Comparison of ENCODE assay signal across 12 mouse cellular contexts in genomic region chr17:45530346-45530782, GRCm38 (mm10). TPM values are rescaled to one million over a fixed set of nuclear protein-coding genes. Genes with fewer than 3 reads are reported as not detected.
DNase-seq lines count a peak whose midpoint lies in the region; TF ChIP-seq lines count a peak whose summit lies in the region.
"Had no signal": no experiment of that assay in that cellular context is flagged by ENCODE, and none has a peak within 500 bp of the region (broad histone marks: within the 10 kb centered on the region; RNA-seq: fewer than 3 reads in every experiment).

No protein-coding gene starts in this region.

- peak; percentile 68 to 69 for DNase-seq in layer of hippocampus, adult 8-10 months (ENCODE audit: low spot score in 2 of 2)
- no peak for DNase-seq in layer of hippocampus, postnatal 36 days
- peak; percentile 84 for DNase-seq in brain, embryonic 14.5 days (ENCODE audit: low read depth)
- peak; percentile 88 for DNase-seq in cerebellum, postnatal 36 days
- DNase-seq in left cerebral cortex, postnatal 4 days = peak; percentile 96
- DNase-seq in kidney, postnatal 10 days = no peak
- DNase-seq in urinary bladder, postnatal 36 days (ENCODE audit: low spot score in 2 of 2) = no peak
- DNase-seq in thymus, adult 18-20 months = no peak
- DNase-seq: kidney, adult 8-10 months; lung, postnatal 10 days; thymus, postnatal 36 days had no signal

- no peak for TF ChIP-seq POLR2A in brain, embryonic 14.5 days (IDR thresholded peaks at IDR 0.05; ENCODE audit: borderline replicate concordance, extremely low read depth, insufficient read depth, insufficient read length, poor library complexity, severe bottlenecking)

- intact Hi-C loops in left cerebral cortex, postnatal 4 days (cut with DNase I) = no loop called here

- 0 out of 2 replicates have a peak, but pooled peaks have one; percentile 5 for TF ChIP-seq CTCF in brain, embryonic 14.5 days (IDR thresholded peaks at IDR 0.05; ENCODE audit: borderline replicate concordance, extremely low read depth, insufficient read depth, insufficient read length)

RNA-seq across cellular contexts. Expression of gene Tcte1, which starts 7.1 kb away (rescaled TPM):
- total RNA-seq in layer of hippocampus, adult 8-10 months (2022) = 1 to 10 TPM in 3 of 4 experiments, under 1 TPM in 1; 0.92 to 1.3 (median 1.1) TPM
- under 1 TPM; 0.43 to 0.65 TPM for total RNA-seq in layer of hippocampus, postnatal 36 days (2021)
- polyA plus RNA-seq in brain, embryonic 14.5 days (2012; rRNA removed) = 0.40 and 0.92 TPM in 2 replicates
- total RNA-seq in left cerebral cortex, postnatal 4 days (2021) = under 1 TPM; 0.58 to 0.64 TPM
- total RNA-seq: CH12.LX had no signal

RNA-seq across cellular contexts. Expression of gene Tmem151b, which starts 19.1 kb away (rescaled TPM):
- total RNA-seq in layer of hippocampus, adult 8-10 months (2022) = 100 to 1,000 TPM in 3 of 4 experiments, 10 to 100 TPM in 1; 91.5 to 121 (median 111) TPM
- 100 to 1,000 TPM; 106 to 112 TPM for total RNA-seq in layer of hippocampus, postnatal 36 days (2021)
- 33.3 and 46.5 TPM in 2 replicates for polyA plus RNA-seq in brain, embryonic 14.5 days (2012; rRNA removed)
- total RNA-seq in left cerebral cortex, postnatal 4 days (2021) = 10 to 100 TPM; 90.3 to 92.2 TPM

RNA-seq across cellular contexts. Expression of gene Aars2, which starts 23.7 kb away (rescaled TPM):
- total RNA-seq in layer of hippocampus, adult 8-10 months (2022) = 10 to 100 TPM; 21.8 to 30.6 (median 24.3) TPM
- total RNA-seq in layer of hippocampus, postnatal 36 days (2021) = 10 to 100 TPM; 22.7 to 25.4 TPM
- 21.0 and 23.3 TPM in 2 replicates for polyA plus RNA-seq in brain, embryonic 14.5 days (2012; rRNA removed)
- 10 to 100 TPM; 24.2 to 26.2 TPM for total RNA-seq in left cerebral cortex, postnatal 4 days (2021)

RNA-seq across cellular contexts. Expression of gene Nfkbie, which starts 25.1 kb away (rescaled TPM):
- total RNA-seq in layer of hippocampus, adult 8-10 months (2022) = 1 to 10 TPM; 2.3 to 3.3 (median 2.7) TPM
- 1 to 10 TPM; 2.6 to 3.4 TPM for total RNA-seq in layer of hippocampus, postnatal 36 days (2021)
- polyA plus RNA-seq in brain, embryonic 14.5 days (2012; rRNA removed) = 2.8 and 3.4 TPM in 2 replicates
- total RNA-seq in left cerebral cortex, postnatal 4 days (2021) = 1 to 10 TPM; 2.4 to 2.7 TPM

RNA-seq across cellular contexts. Expression of gene Slc35b2, which starts 33.3 kb away (rescaled TPM):
- 10 to 100 TPM; 26.6 to 35.6 (median 30.3) TPM for total RNA-seq in layer of hippocampus, adult 8-10 months (2022)
- 10 to 100 TPM; 28.2 to 29.4 TPM for total RNA-seq in layer of hippocampus, postnatal 36 days (2021)
- 79.5 and 89.1 TPM in 2 replicates for polyA plus RNA-seq in brain, embryonic 14.5 days (2012; rRNA removed)
- total RNA-seq in left cerebral cortex, postnatal 4 days (2021) = 10 to 100 TPM; 39.2 to 40.2 TPM

Comparison
In these comparisons a context has a peak if more than half of its experiments do, and no peak if none do; other contexts are left out.
1. DNase-seq: peak in layer of hippocampus, adult 8-10 months (2 of 2), brain, embryonic 14.5 days (single experiment), cerebellum, postnatal 36 days (2 of 2) and left cerebral cortex, postnatal 4 days (single experiment); none in layer of hippocampus, postnatal 36 days (0 of 2), kidney, postnatal 10 days (single experiment), urinary bladder, postnatal 36 days (0 of 2) and thymus, adult 18-20 months (0 of 2).